Mouse (Mus musculus): ENCODE results near the gene Actr6. TPM values are rescaled to one million over a fixed set of nuclear protein-coding genes. Genes with fewer than 3 reads are reported as not detected.
"Not testable (repeated sequence)": the region's sequence is repeated elsewhere in the genome, so short reads cannot be mapped to it uniquely, and the experiment has no call there.

Gene Actr6
- polyA plus RNA-seq, 1 experiment from 2014 or later: 28.8 TPM

- WGBS: 87% methylated on average over 4 of the region's 4 CpGs
- no peaks in the 10 kb centered on the region for H3K27me3 ChIP-seq (ENCODE audit: insufficient read depth, low read length)
Observed at GRCm38 (mm10) chr10:89681706-89682105, 50.4 kb downstream of the Actr6 start.

GRCm38 (mm10) chr10:89680517-89680916, 51.6 kb downstream of the Actr6 start:
- 83% methylated on average over 3 of the region's 3 CpGs for WGBS
- no peak for ATAC-seq (ENCODE audit: insufficient read depth)
- no peak for TF ChIP-seq CTCF (IDR thresholded peaks at IDR 0.05; ENCODE audit: low read depth)
- Histone ChIP-seq H3K4me2 (no peak overlapping the region), H3K4me1 (ENCODE audit: insufficient read depth) (0 out of 2 replicates have a peak, but pooled peaks cover 4% of the 10 kb centered on the region), H3K4me3 (ENCODE audit: low read depth, low read length) (no peak overlapping the region), H3K27ac (ENCODE audit: low read depth) (no peak overlapping the region), H3K9me3 (ENCODE audit: low read depth, low read length) (no peaks in the 10 kb centered on the region), H3K27me3 (ENCODE audit: insufficient read depth, low read length) (no peaks in the 10 kb centered on the region), H3K9ac (no peak overlapping the region), H3K36me3 (ENCODE audit: insufficient read depth) (no peaks in the 10 kb centered on the region)
- DNase-seq: no peak

More at GRCm38 (mm10) chr10:89681706-89682105, 50.4 kb downstream of the Actr6 start:
- no peak for ATAC-seq (ENCODE audit: insufficient read depth)
- Histone ChIP-seq H3K36me3 (ENCODE audit: insufficient read depth) (no peaks in the 10 kb centered on the region), H3K4me1 (ENCODE audit: insufficient read depth) (0 out of 2 replicates have a peak, but pooled peaks cover 4% of the 10 kb centered on the region), H3K9ac (no peak overlapping the region), H3K4me2 (no peak overlapping the region), H3K9me3 (ENCODE audit: low read depth, low read length) (no peaks in the 10 kb centered on the region), H3K4me3 (ENCODE audit: low read depth, low read length) (no peak overlapping the region), H3K27ac (ENCODE audit: low read depth) (no peak overlapping the region)
- DNase-seq: no peak
- no peak for TF ChIP-seq CTCF (IDR thresholded peaks at IDR 0.05; ENCODE audit: low read depth)

GRCm38 (mm10) chr10:89679448-89679847, 52.6 kb downstream of the Actr6 start:
- no peak overlapping the region for H3K27ac ChIP-seq (ENCODE audit: low read depth)
- no peak overlapping the region for H3K4me3 ChIP-seq (ENCODE audit: low read depth, low read length)
- no peaks in the 10 kb centered on the region for H3K9me3 ChIP-seq (ENCODE audit: low read depth, low read length)
- no peak for TF ChIP-seq CTCF (IDR thresholded peaks at IDR 0.05; ENCODE audit: low read depth)
- DNase-seq: no peak
- no peak overlapping the region for H3K9ac ChIP-seq
- WGBS: 97% methylated on average over 1 of the region's 1 CpGs
- ATAC-seq (ENCODE audit: insufficient read depth): no peak
- H3K4me2 ChIP-seq: no peak overlapping the region
- H3K36me3 ChIP-seq (ENCODE audit: insufficient read depth): no peaks in the 10 kb centered on the region
- H3K4me1 ChIP-seq (ENCODE audit: insufficient read depth): no peaks in the 10 kb centered on the region
- H3K27me3 ChIP-seq (ENCODE audit: insufficient read depth, low read length): no peaks in the 10 kb centered on the region

- H3K27me3 ChIP-seq (ENCODE audit: insufficient read depth, low read length): no peaks in the 10 kb centered on the region
- ATAC-seq (ENCODE audit: insufficient read depth) (no peak), DNase-seq (no peak)
- no peak overlapping the region for H3K4me3 ChIP-seq (ENCODE audit: low read depth, low read length)
- H3K4me2 ChIP-seq: no peak overlapping the region
- TF ChIP-seq CTCF (IDR thresholded peaks at IDR 0.05; ENCODE audit: low read depth): no peak
- H3K9ac ChIP-seq: no peak overlapping the region
- H3K27ac ChIP-seq (ENCODE audit: low read depth): no peak overlapping the region
- WGBS: 95% methylated on average over 4 of the region's 4 CpGs
- no peaks in the 10 kb centered on the region for H3K9me3 ChIP-seq (ENCODE audit: low read depth, low read length)
- H3K4me1 ChIP-seq (ENCODE audit: insufficient read depth): no peaks in the 10 kb centered on the region
- H3K36me3 ChIP-seq (ENCODE audit: insufficient read depth): no peaks in the 10 kb centered on the region
Observed at GRCm38 (mm10) chr10:89678054-89678453, 54.0 kb downstream of the Actr6 start.

GRCm38 (mm10) chr10:89676609-89677008, 55.5 kb downstream of the Actr6 start:
- Histone ChIP-seq H3K27me3 (ENCODE audit: insufficient read depth, low read length) (no peaks in the 10 kb centered on the region), H3K9me3 (ENCODE audit: low read depth, low read length) (no peaks in the 10 kb centered on the region), H3K27ac (ENCODE audit: low read depth) (no peak overlapping the region), H3K36me3 (ENCODE audit: insufficient read depth) (no peaks in the 10 kb centered on the region), H3K4me1 (ENCODE audit: insufficient read depth) (no peaks in the 10 kb centered on the region), H3K4me3 (ENCODE audit: low read depth, low read length) (no peak overlapping the region), H3K9ac (no peak overlapping the region), H3K4me2 (no peak overlapping the region)
- no peak for TF ChIP-seq CTCF (IDR thresholded peaks at IDR 0.05; ENCODE audit: low read depth)
- no peak for ATAC-seq (ENCODE audit: insufficient read depth)
- 69% methylated on average over 4 of the region's 4 CpGs for WGBS
- no peak for DNase-seq

GRCm38 (mm10) chr10:89670371-89670770, 61.7 kb downstream of the Actr6 start:
- DNase-seq; H3K36me3 ChIP-seq (ENCODE audit: insufficient read depth); ATAC-seq (ENCODE audit: insufficient read depth); H3K9me3 ChIP-seq (ENCODE audit: low read depth, low read length); H3K4me1 ChIP-seq (ENCODE audit: insufficient read depth); H3K27me3 ChIP-seq (ENCODE audit: insufficient read depth, low read length); H3K27ac ChIP-seq (ENCODE audit: low read depth); H3K4me2 ChIP-seq; H3K9ac ChIP-seq; H3K4me3 ChIP-seq (ENCODE audit: low read depth, low read length): not testable (repeated sequence)
- 96% methylated on average over 5 of the region's 5 CpGs for WGBS

GRCm38 (mm10) chr10:89667571-89667970, 64.5 kb downstream of the Actr6 start:
- DNase-seq (no peak), ATAC-seq (ENCODE audit: insufficient read depth) (no peak)
- Histone ChIP-seq H3K4me2 (no peak overlapping the region), H3K9ac (no peak overlapping the region), H3K36me3 (ENCODE audit: insufficient read depth) (0 out of 2 replicates have a peak, but pooled peaks cover 5% of the 10 kb centered on the region), H3K4me3 (ENCODE audit: low read depth, low read length) (no peak overlapping the region), H3K4me1 (ENCODE audit: insufficient read depth) (no peaks in the 10 kb centered on the region), H3K27me3 (ENCODE audit: insufficient read depth, low read length) (no peaks in the 10 kb centered on the region), H3K27ac (ENCODE audit: low read depth) (no peak overlapping the region), H3K9me3 (ENCODE audit: low read depth, low read length) (no peaks in the 10 kb centered on the region)
- TF ChIP-seq CTCF (IDR thresholded peaks at IDR 0.05; ENCODE audit: low read depth): no peak
- 81% methylated on average over 7 of the region's 7 CpGs for WGBS

- Histone ChIP-seq H3K9ac (no peak overlapping the region), H3K4me1 (ENCODE audit: insufficient read depth) (no peaks in the 10 kb centered on the region), H3K36me3 (ENCODE audit: insufficient read depth) (peaks cover 15% of the 10 kb centered on the region), H3K9me3 (ENCODE audit: low read depth, low read length) (no peaks in the 10 kb centered on the region), H3K27me3 (ENCODE audit: insufficient read depth, low read length) (no peaks in the 10 kb centered on the region), H3K4me3 (ENCODE audit: low read depth, low read length) (no peak overlapping the region), H3K27ac (ENCODE audit: low read depth) (no peak overlapping the region), H3K4me2 (no peak overlapping the region)
- no peak for TF ChIP-seq CTCF (IDR thresholded peaks at IDR 0.05; ENCODE audit: low read depth)
- no peak for DNase-seq
- no peak for ATAC-seq (ENCODE audit: insufficient read depth)
- 93% methylated on average over 9 of the region's 9 CpGs for WGBS
Observed at GRCm38 (mm10) chr10:89665679-89666078, 66.4 kb downstream of the Actr6 start.
